Mouse (Mus musculus): ENCODE results near the gene Patl1. TPM values are rescaled to one million over a fixed set of nuclear protein-coding genes. Genes with fewer than 3 reads are reported as not detected.

The Patl1 gene
- polyA plus RNA-seq, 1 experiment from 2014 or later = 18.9 TPM

Small RNA genes lying within 50 kb of the gene (microRNA-seq; reads per million reads assigned to microRNA genes)
- gene Mir6994 = 12.1 reads per million, percentile 25 among the genes with 10 or more reads in this experiment

Other genes starting within 250 kb of the Patl1 start
- not detected in 2 replicates for gene Oosp1, start 221.2 kb upstream of the Patl1 start, polyA plus RNA-seq (2015; fragmentation: Nextera tagmentation; extraction: Ambion mirVana)
- gene Oosp3, start 215.3 kb upstream of the Patl1 start, polyA plus RNA-seq (2015; fragmentation: Nextera tagmentation; extraction: Ambion mirVana) = not detected in 2 replicates
- not detected in 2 replicates for gene Gif, start 164.8 kb upstream of the Patl1 start, polyA plus RNA-seq (2015; fragmentation: Nextera tagmentation; extraction: Ambion mirVana)
- 46.1 and 48.2 TPM in 2 replicates for gene Mrpl16, start 142.0 kb upstream of the Patl1 start, polyA plus RNA-seq (2015; fragmentation: Nextera tagmentation; extraction: Ambion mirVana)
- gene Stx3, start 93.0 kb upstream of the Patl1 start, polyA plus RNA-seq (2015; fragmentation: Nextera tagmentation; extraction: Ambion mirVana) = 6.5 and 8.2 TPM in 2 replicates
- gene Olfr1417, start 73.2 kb upstream of the Patl1 start, polyA plus RNA-seq (2015; fragmentation: Nextera tagmentation; extraction: Ambion mirVana) = 0.12 TPM in 1 of 2 replicates, not detected in the other
- not detected in 2 replicates for gene Olfr1418, start 51.3 kb upstream of the Patl1 start, polyA plus RNA-seq (2015; fragmentation: Nextera tagmentation; extraction: Ambion mirVana)
- gene Olfr1419, start 37.3 kb upstream of the Patl1 start, polyA plus RNA-seq (2015; fragmentation: Nextera tagmentation; extraction: Ambion mirVana) = not detected in 2 replicates
- 0.05 TPM in 1 of 2 replicates, not detected in the other for gene Olfr1420, start 25.8 kb upstream of the Patl1 start, polyA plus RNA-seq (2015; fragmentation: Nextera tagmentation; extraction: Ambion mirVana)
- 4.1 and 4.9 TPM in 2 replicates for gene Osbp, start 53.5 kb downstream of the Patl1 start, polyA plus RNA-seq (2015; fragmentation: Nextera tagmentation; extraction: Ambion mirVana)
- gene Olfr1423, start 128.9 kb downstream of the Patl1 start, polyA plus RNA-seq (2015; fragmentation: Nextera tagmentation; extraction: Ambion mirVana) = not detected in 2 replicates
- not detected in 2 replicates for gene Olfr1424, start 150.3 kb downstream of the Patl1 start, polyA plus RNA-seq (2015; fragmentation: Nextera tagmentation; extraction: Ambion mirVana)
- gene Olfr1425, start 165.3 kb downstream of the Patl1 start, polyA plus RNA-seq (2015; fragmentation: Nextera tagmentation; extraction: Ambion mirVana) = not detected in 2 replicates
- gene Olfr1426, start 179.6 kb downstream of the Patl1 start, polyA plus RNA-seq (2015; fragmentation: Nextera tagmentation; extraction: Ambion mirVana) = not detected in 2 replicates
- not detected in 2 replicates for gene Olfr1427, start 190.9 kb downstream of the Patl1 start, polyA plus RNA-seq (2015; fragmentation: Nextera tagmentation; extraction: Ambion mirVana)
- gene Olfr1428, start 203.5 kb downstream of the Patl1 start, polyA plus RNA-seq (2015; fragmentation: Nextera tagmentation; extraction: Ambion mirVana) = not detected in 2 replicates
- gene Olfr76, start 210.8 kb downstream of the Patl1 start, polyA plus RNA-seq (2015; fragmentation: Nextera tagmentation; extraction: Ambion mirVana) = not detected in 2 replicates

All from forebrain, embryonic 13.5 days (tissue).